Mouse (Mus musculus): ENCODE measurements around the gene Fxyd1.

DNA sequence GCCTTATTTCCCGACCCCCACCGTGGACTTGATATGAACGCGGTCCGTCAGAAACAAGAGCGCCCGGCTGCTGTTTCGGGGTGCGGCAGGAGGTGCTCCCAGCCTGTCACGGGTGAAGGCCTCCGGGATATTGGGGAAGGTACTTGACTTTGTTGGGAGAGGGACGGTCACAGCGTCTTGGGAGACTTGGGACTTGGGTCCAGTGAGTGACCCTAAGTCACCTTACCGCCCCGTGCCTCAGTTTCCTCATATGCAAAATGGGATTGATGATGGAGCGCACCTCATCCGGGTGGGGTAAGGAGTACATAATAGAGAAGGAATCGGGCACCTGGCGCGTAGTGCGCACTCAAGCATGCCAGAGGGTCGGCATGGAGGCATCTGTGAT is 4.8 kb downstream of the Fxyd1 start:
- TF ChIP-seq CTCF (IDR thresholded peaks at IDR 0.05; ENCODE audit: low read depth) (no peak), EP300 (IDR thresholded peaks at IDR 0.05; ENCODE audit: low read depth) (no peak)

All from liver, postnatal 0 days (tissue).